Mouse (Mus musculus) liver, adult 2 months (tissue): Measurements from ENCODE around the gene Vwa7.

Experiments used
- CTCF ChIP-seq: fragments of 200-500 bp; IDR thresholded peaks from 2 replicates; pipeline ENCODE4 v1.5.1; 2011; ENCODE audit warnings: low read depth, low read length, control low read depth
- POLR2A ChIP-seq: fragments of 200-500 bp; IDR thresholded peaks from 2 replicates; pipeline ENCODE4 v1.6.1; 2011; ENCODE audit warnings: low read length, control low read depth; ENCODE audit not compliant: insufficient read depth; ENCODE audit errors: extremely low read depth

- TF ChIP-seq POLR2A: no peak
- no peak for TF ChIP-seq CTCF
Measured at GRCm38 (mm10) chr17:34998526-34999430, 17.6 kb upstream of the Vwa7 start.
